Mouse (Mus musculus) right cerebral cortex, adult 18-20 months (tissue): ENCODE measurements around the gene Gm11116.
"Not testable (repeated sequence)": the region's sequence is repeated elsewhere in the genome, so short reads cannot be mapped to it uniquely, and the experiment has no call there.

Source experiments
- DNase-seq: peaks from one replicate; pipeline ENCODE4 v3.0.0; 2022; ENCODE audit warnings: mixed read lengths

The Gm11116 gene

DNA sequence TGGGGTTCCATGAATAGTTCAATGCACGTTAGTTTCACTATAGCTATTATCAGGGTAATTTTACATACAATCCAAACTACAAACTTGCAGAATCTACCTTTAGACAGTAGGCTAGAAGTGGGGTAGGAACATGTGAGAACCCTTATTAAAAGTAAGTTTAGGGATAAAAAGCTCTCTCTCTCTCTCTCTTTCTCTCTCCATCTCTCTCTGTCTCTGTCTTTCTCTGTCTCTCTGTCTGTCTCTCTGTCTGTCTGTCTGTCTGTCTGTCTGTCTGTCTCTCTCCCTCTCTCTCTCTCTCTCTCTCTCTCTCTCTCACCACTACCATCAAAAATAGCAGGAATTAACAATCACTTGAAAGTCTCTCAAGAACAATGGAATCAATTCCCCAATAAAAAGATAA lies at the start of gene Gm11116:
Gene Gm11116, minus strand, starts transcription at position 101 of the 400 bp plus-strand sequence.
- no peak for DNase-seq

DNA sequence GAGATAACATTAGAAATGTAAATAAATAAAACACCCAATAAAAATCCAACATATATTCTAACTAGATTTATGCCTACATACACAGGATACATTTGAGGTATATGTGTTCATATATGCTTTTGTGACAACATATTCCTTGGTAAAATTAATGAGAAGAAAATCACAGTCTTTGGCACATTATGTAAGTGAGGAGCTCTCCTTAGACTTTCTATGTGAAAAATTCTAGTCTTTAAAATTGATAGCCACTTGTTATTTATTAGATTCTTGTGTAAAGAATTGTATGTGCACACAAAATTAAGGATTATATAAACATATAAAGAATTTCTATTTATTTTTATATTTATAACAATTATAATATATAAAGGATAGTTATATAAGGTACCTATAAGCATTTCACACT lies 42.7 kb upstream of the Gm11116 start, which contains the start of gene Gm11115:
Gene Gm11115, minus strand, starts transcription at position 101 of the 400 bp plus-strand sequence.
- no peak for DNase-seq

DNA sequence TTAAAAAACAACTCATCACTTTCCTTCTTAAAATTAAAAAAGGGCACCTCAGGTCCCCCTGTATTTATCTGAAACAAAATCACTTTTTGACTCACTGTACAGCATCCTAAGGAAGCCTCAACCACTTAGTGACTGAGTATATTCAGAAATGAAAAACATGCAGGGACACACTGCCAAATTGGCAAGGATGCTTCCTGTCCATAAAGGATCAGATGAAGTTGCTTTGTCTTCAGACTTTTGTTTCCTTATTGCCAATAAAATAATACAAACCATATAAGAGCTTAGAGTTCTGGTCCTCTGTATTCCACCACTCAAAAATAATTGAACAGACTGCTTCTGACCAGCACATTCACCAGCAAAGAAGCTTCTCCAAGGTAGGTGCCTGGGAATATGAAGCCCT lies 25.1 kb downstream of the Gm11116 start, which contains the start of gene Smr2:
Gene Smr2, plus strand, starts transcription at position 301 of the 400 bp plus-strand sequence.
- DNase-seq, result not testable (repeated sequence)
